Mouse (Mus musculus) midbrain, postnatal 0 days (tissue): ENCODE results near the gene Mrpl52. TPM values are rescaled to one million over a fixed set of nuclear protein-coding genes. Genes with fewer than 3 reads are reported as not detected.

Experiments used
- ATAC-seq: fragments of 200-750 bp; cut with Nextera tagmentation; 2 replicates; pipeline ENCODE4 v1.8.0; 2017; ENCODE audit warnings: moderate number of reproducible peaks, mild to moderate bottlenecking, moderate TSS enrichment, moderate library complexity; ENCODE audit not compliant: low FRiP score
- DNase-seq: peaks from one replicate; pipeline ENCODE4 v3.0.0-alpha.2; 2015; ENCODE audit warnings: low spot score
- H3K27ac ChIP-seq: fragments of 300-500 bp; sonication (generic); 2 replicates; pipeline ENCODE4 v1.5.1; 2014; ENCODE audit warnings: low read depth, mild to moderate bottlenecking, low read length, mixed read lengths
- H3K27me3 ChIP-seq: fragments of 300-500 bp; sonication (generic); 2 replicates; pipeline ENCODE4 v1.6.1; 2014; ENCODE audit warnings: low read length, control low read depth, mixed read lengths; ENCODE audit not compliant: insufficient read depth
- H3K36me3 ChIP-seq: fragments of 300-500 bp; sonication (generic); 2 replicates; pipeline ENCODE4 v1.6.1; 2014; ENCODE audit warnings: low read length, control low read depth, mixed read lengths; ENCODE audit not compliant: insufficient read depth
- H3K4me1 ChIP-seq: fragments of 300-500 bp; sonication (generic); 2 replicates; pipeline ENCODE4 v1.6.1; 2014; ENCODE audit warnings: mild to moderate bottlenecking, control low read depth, antibody characterized with exemption, low read length, mixed read lengths; ENCODE audit not compliant: insufficient read depth
- H3K4me2 ChIP-seq: fragments of 300-500 bp; sonication (generic); 2 replicates; pipeline ENCODE4 v1.6.1; 2014; ENCODE audit warnings: low read depth, mild to moderate bottlenecking, low read length, mixed read lengths; ENCODE audit not compliant: poor library complexity, severe bottlenecking
- H3K4me3 ChIP-seq: fragments of 300-500 bp; sonication (generic); 2 replicates; pipeline ENCODE4 v1.5.1; 2014; ENCODE audit warnings: low read depth, mild to moderate bottlenecking, low read length, moderate library complexity
- H3K9ac ChIP-seq: fragments of 300-500 bp; sonication (generic); replicated peaks from 2 replicates; pipeline ENCODE4 v1.6.1; 2014; ENCODE audit warnings: mild to moderate bottlenecking, low read length, moderate library complexity, mixed read lengths; ENCODE audit not compliant: poor library complexity, severe bottlenecking
- H3K9me3 ChIP-seq: fragments of 300-500 bp; sonication (generic); 2 replicates; pipeline ENCODE4 v1.6.1; 2016; ENCODE audit warnings: low read length, control low read depth
- CTCF ChIP-seq: IDR thresholded peaks from 2 replicates; pipeline ENCODE4 v1.5.1; 2016; ENCODE audit warnings: antibody characterized with exemption, mild to moderate bottlenecking
- WGBS: fragments of 180-500 bp; shearing (Covaris S2); extraction: QIAGEN DNeasy Blood & Tissue Kit; methylation state at CpG from one replicate; pipeline ENCODE4 v1.1.7; 2014; 5-methylcytosine and 5-hydroxymethylcytosine counted together
- polyA plus RNA-seq: library from polyadenylated mRNA; unstranded; fragments of >200 nt; fragmentation: Nextera tagmentation; extraction: Ambion mirVana; gene quantifications from 2 replicates; pipeline ENCODE4 v1.2.1, GENCODE M21; 2015
- total RNA-seq: library from RNA; depleted of rRNA; stranded (reverse); fragments of >200 nt; gene quantifications from 2 replicates; pipeline ENCODE4 v1.2.3, GENCODE M21; 2014; rRNA removed

The Mrpl52 gene
- total RNA-seq (98.6 and 104 TPM in 2 replicates), polyA plus RNA-seq (296 and 303 TPM in 2 replicates)

DNA sequence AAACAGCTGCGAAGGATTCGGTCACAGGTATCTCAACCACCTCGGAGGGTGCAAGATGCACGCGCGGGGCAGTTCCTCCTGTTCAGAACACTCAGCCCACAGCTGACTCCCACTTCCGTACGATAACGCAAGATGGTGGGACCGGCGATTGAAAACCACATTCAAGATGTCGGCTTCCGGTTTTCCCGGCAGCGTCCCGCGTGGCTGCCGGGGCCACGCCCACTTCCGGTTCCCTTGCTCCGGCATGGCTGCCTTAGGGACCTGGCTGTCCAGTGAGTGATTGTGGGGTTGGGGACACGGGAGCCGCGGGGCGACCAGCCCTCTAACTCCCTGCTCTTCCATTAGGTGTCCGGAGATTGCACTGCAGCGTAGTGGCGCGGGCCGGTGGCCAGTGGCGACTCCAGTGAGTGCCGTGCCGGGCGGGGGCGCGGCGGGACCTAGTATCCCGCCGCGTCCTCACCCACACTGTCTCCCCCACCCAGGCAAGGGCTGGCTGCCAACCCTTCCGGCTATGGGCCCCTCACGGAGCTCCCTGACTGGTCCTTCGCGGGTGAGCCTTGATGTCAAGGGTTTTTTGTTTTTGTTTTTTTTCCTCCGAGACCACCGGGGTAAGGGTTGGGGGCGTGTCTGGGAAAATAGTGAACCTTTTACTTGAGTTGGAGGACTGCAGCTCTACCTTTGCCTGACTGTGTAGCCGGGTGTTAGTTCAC lies at the start of gene Mrpl52:
Gene Mrpl52 (plus strand): TSS at position 221 of the 710 bp plus-strand sequence.
- no peaks in the 10 kb centered on the region for H3K27me3 ChIP-seq
- ATAC-seq (peak; percentile 85), DNase-seq (peak; percentile 97)
- peak within 1 kb of the TSS; percentile 93 for H3K4me3 ChIP-seq
- H3K9ac ChIP-seq = peak within 1 kb of the TSS; percentile 86
- no peak for TF ChIP-seq CTCF
- H3K4me2 ChIP-seq = peak within 1 kb of the TSS; percentile 71
- H3K4me1 ChIP-seq = peaks cover 5% of the 10 kb centered on the region; the same call in 1 of the 2 replicates
- H3K36me3 ChIP-seq = peaks cover 5% of the 10 kb centered on the region; the same call in 1 of the 2 replicates
- H3K27ac ChIP-seq = peak within 1 kb of the TSS; percentile 92
- H3K9me3 ChIP-seq = no peaks in the 10 kb centered on the region
- WGBS = under 1% methylated on average over 48 of the region's 48 CpGs

DNA sequence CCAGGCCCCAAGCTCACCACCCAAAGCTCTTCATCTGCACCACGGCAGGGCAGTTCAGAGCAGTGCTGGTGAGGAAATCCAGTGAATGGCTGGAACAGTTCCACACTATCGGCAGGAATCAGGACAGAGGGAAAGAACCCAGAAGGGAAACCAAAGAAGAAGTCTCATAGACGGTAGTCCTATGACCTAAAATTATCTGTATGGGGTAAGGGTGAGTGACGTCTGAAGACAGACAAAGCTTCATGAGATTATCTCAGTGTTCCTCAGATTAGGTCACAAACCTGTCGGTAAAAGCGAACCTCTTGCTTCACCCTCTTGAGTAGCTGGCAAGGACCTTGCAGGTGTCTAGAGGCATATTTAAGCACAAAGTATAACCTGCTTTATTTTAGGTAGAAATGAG lies 49.5 kb upstream of the Mrpl52 start:
- Histone ChIP-seq H3K27ac (no peak overlapping the region), H3K9me3 (no peaks in the 10 kb centered on the region), H3K27me3 (no peaks in the 10 kb centered on the region), H3K4me3 (no peak overlapping the region), H3K9ac (no peak overlapping the region), H3K4me2 (no peak overlapping the region), H3K36me3 (no peaks in the 10 kb centered on the region), H3K4me1 (no peaks in the 10 kb centered on the region)
- 85% methylated on average over 6 of the region's 6 CpGs for WGBS
- no peak for TF ChIP-seq CTCF
- ATAC-seq (no peak), DNase-seq (no peak)

DNA sequence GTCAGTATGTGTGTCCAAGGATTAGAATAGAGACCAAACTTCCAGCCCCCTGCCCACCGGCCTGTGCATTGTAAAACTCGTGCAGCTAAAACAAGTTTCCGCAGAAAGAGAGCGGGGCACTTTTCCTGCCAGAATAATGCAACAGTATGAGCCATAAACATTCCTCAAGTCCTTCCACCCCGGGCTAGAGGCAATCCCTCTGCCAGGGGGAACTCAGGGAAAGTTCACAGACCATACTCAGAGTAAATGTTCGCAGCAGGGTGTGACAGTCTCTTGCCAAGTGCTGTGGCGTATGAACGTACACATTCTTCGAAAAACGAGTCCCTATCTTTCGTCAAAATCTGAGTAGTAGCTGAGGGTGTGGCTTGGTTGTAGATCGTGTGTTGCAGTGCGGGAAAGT lies 47.1 kb upstream of the Mrpl52 start:
- DNase-seq = no peak
- no peak for TF ChIP-seq CTCF
- ATAC-seq = no peak
- Histone ChIP-seq H3K4me3 (no peak overlapping the region), H3K27me3 (no peaks in the 10 kb centered on the region), H3K9ac (no peak overlapping the region), H3K27ac (no peak overlapping the region), H3K36me3 (no peaks in the 10 kb centered on the region), H3K4me2 (no peak overlapping the region), H3K9me3 (no peaks in the 10 kb centered on the region), H3K4me1 (no peaks in the 10 kb centered on the region)
- WGBS = 86% methylated on average over 13 of the region's 13 CpGs

DNA sequence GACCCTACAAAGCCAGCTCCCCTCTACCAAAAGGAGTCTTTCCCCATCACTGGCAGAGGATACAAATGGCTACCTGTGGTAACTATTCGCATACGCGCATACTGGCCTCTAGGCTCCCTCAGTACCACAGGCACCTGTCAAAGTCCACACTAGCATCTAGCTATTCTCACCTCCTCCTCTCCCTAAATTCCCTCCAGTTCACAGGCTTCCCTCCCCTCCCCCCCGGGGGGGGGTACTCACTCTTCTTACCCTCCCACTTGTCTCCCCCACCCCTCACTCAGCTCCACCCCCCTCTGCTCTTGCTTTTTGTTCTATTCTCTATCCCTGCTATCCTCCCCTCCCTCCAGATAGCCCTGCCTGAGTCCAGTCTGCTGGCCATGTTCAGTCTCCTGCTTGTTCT lies 46.1 kb upstream of the Mrpl52 start:
- Histone ChIP-seq H3K36me3 (no peaks in the 10 kb centered on the region), H3K27ac (no peak overlapping the region), H3K27me3 (no peaks in the 10 kb centered on the region), H3K4me1 (no peaks in the 10 kb centered on the region), H3K4me2 (no peak overlapping the region), H3K4me3 (no peak overlapping the region), H3K9me3 (no peaks in the 10 kb centered on the region), H3K9ac (no peak overlapping the region)
- no peak for TF ChIP-seq CTCF
- DNase-seq = no peak
- ATAC-seq = no peak
- WGBS = 81% methylated on average over 4 of the region's 4 CpGs

DNA sequence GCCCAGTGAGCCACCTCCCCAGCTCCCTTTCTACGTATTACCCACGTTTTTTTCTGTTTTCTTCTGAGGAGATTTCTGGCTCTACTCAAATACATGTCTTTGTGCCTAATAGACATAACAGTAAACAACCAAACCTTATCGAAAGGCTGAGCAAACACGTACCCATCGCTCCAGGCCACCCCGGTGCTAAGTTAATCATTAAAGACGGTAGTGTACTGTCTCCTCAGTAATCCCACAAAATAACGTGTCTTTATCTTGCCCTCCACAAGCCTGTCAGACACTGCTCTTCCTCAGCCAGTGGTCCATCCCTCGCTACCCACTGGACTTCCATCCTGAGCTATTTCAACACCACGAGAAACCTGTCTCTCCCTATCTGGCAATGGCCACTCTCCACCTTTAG lies 44.9 kb upstream of the Mrpl52 start:
- Histone ChIP-seq H3K9me3 (no peaks in the 10 kb centered on the region), H3K36me3 (no peaks in the 10 kb centered on the region), H3K4me3 (no peak overlapping the region), H3K27me3 (no peaks in the 10 kb centered on the region), H3K4me2 (no peak overlapping the region), H3K9ac (no peak overlapping the region), H3K27ac (no peak overlapping the region), H3K4me1 (no peaks in the 10 kb centered on the region)
- 78% methylated on average over 10 of the region's 10 CpGs for WGBS
- no peak for TF ChIP-seq CTCF
- no peak for DNase-seq
- no peak for ATAC-seq

DNA sequence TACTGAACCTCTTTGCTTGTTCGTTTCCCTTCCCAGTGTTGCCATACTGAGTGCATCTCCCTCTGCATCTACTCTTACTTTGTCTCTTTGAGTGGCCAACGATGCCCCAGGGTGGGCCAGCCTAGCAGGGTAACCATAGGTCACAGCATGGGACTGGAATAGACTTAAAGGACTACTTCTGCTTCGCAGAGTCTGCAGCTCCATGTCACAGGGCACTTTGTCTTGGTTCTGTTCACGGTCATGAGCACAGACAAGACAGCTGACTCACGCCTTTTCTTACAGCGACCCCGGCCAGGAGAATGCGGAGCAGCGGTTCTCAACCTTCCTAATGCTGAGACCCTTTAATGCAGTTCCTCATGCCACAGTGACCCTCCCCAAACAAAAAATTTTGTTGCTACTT lies 44.1 kb upstream of the Mrpl52 start:
- Histone ChIP-seq H3K4me3 (no peak overlapping the region), H3K27ac (no peak overlapping the region), H3K36me3 (no peaks in the 10 kb centered on the region), H3K4me2 (no peak overlapping the region), H3K9ac (no peak overlapping the region), H3K9me3 (no peaks in the 10 kb centered on the region), H3K27me3 (no peaks in the 10 kb centered on the region), H3K4me1 (no peaks in the 10 kb centered on the region)
- WGBS = 62% methylated on average over 9 of the region's 9 CpGs
- DNase-seq (no peak), ATAC-seq (no peak)
- TF ChIP-seq CTCF = no peak
